Mouse (Mus musculus) cortical plate, adult 2 months (tissue): ENCODE measurements around the gene Asrgl1.
"Not testable (repeated sequence)": the region's sequence is repeated elsewhere in the genome, so short reads cannot be mapped to it uniquely, and the experiment has no call there.

ENCODE experiments used
- CTCF ChIP-seq: fragments of 200-500 bp; IDR thresholded peaks from 2 replicates; pipeline ENCODE4 v1.5.1; 2011; ENCODE audit warnings: mild to moderate bottlenecking, control low read depth, low read length; ENCODE audit not compliant: insufficient read depth; ENCODE audit errors: extremely low read depth
- POLR2A ChIP-seq: fragments of 200-500 bp; IDR thresholded peaks from 2 replicates; pipeline ENCODE4 v1.6.1; 2011; ENCODE audit warnings: mild to moderate bottlenecking, low read length, control low read depth; ENCODE audit not compliant: insufficient read depth; ENCODE audit errors: extremely low read depth

DNA sequence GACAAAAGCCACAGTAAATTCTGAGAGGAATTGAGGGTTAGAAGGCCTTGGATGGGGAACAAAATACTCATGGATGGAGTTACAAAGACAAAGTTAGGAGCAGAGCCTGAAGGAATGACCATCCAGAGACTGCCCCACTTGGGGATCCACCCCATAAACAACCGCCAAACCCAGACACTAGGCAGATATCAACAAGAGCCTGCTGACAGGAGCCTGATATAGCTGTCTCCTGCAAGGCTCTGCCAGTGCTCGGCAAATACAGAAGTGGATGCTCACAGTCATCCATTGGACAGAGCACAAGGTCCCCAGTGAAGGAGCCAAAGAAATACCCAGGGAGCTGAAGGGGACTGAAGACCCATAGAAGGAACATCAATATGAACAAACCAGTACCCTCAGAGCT, 51.5 kb downstream of the Asrgl1 start:
- TF ChIP-seq POLR2A, CTCF: not testable (repeated sequence)
